Mouse (Mus musculus) forebrain, embryonic 12.5 days (tissue): ENCODE measurements at regions not wholly inside any gene's neighbourhood (a gene's known extent, or its start where the extent isn't known, plus 50 kb on each side); places are given as distances from the start of the nearest gene placed in this dataset.

Source experiments
- ATAC-seq: fragments of 200-750 bp; cut with Nextera tagmentation; 2 replicates; pipeline ENCODE4 v1.8.0; 2017; ENCODE audit warnings: moderate TSS enrichment; ENCODE audit not compliant: low FRiP score
- H3K27ac ChIP-seq: fragments of 300-500 bp; sonication (generic); 2 replicates; pipeline ENCODE4 v1.5.1; 2016; ENCODE audit warnings: mild to moderate bottlenecking
- H3K27me3 ChIP-seq: fragments of 300-500 bp; sonication (generic); 2 replicates; pipeline ENCODE4 v1.6.1; 2016; ENCODE audit warnings: mild to moderate bottlenecking
- H3K36me3 ChIP-seq: fragments of 300-500 bp; sonication (generic); replicated peaks from 2 replicates; pipeline ENCODE4 v1.6.1; 2016; ENCODE audit warnings: mild to moderate bottlenecking
- H3K4me1 ChIP-seq: fragments of 300-500 bp; sonication (generic); 2 replicates; pipeline ENCODE4 v1.6.1; 2016
- H3K4me2 ChIP-seq: fragments of 300-500 bp; sonication (generic); 2 replicates; pipeline ENCODE4 v1.6.1; 2016; ENCODE audit warnings: mild to moderate bottlenecking, moderate library complexity
- H3K4me3 ChIP-seq: fragments of 300-500 bp; sonication (generic); replicated peaks from 2 replicates; pipeline ENCODE4 v1.5.1; 2016; ENCODE audit warnings: mild to moderate bottlenecking
- H3K9ac ChIP-seq: fragments of 300-500 bp; sonication (generic); 2 replicates; pipeline ENCODE4 v1.6.1; 2016; ENCODE audit warnings: mild to moderate bottlenecking
- H3K9me3 ChIP-seq: fragments of 300-500 bp; sonication (generic); 2 replicates; pipeline ENCODE4 v1.6.1; 2016
- WGBS: fragments of 180-500 bp; shearing (Covaris S2); methylation state at CpG from one replicate; pipeline ENCODE4 v1.1.7; 2016; 5-methylcytosine and 5-hydroxymethylcytosine counted together

GRCm38 (mm10) chr14:76857196-76857773, 179.3 kb upstream of the Ccdc122 start:
- Histone ChIP-seq H3K4me2 (no peak overlapping the region), H3K9me3 (no peaks in the 10 kb centered on the region), H3K9ac (no peak overlapping the region), H3K36me3 (no peaks in the 10 kb centered on the region), H3K4me1 (no peaks in the 10 kb centered on the region), H3K27ac (no peak overlapping the region), H3K4me3 (no peak overlapping the region), H3K27me3 (no peaks in the 10 kb centered on the region)
- 71% methylated on average over 10 of the region's 10 CpGs for WGBS
- no peak for ATAC-seq

- H3K4me1 ChIP-seq = no peaks in the 10 kb centered on the region
- no peak for ATAC-seq
- 89% methylated on average over 8 of the region's 8 CpGs for WGBS
- H3K4me2 ChIP-seq = no peak overlapping the region
- H3K36me3 ChIP-seq = no peaks in the 10 kb centered on the region
- H3K9me3 ChIP-seq = no peaks in the 10 kb centered on the region
- no peaks in the 10 kb centered on the region for H3K27me3 ChIP-seq
- H3K4me3 ChIP-seq = no peak overlapping the region
- no peak overlapping the region for H3K9ac ChIP-seq
- no peak overlapping the region for H3K27ac ChIP-seq
Observed at GRCm38 (mm10) chr14:76856591-76856990, 180.0 kb upstream of the Ccdc122 start.

GRCm38 (mm10) chr14:76854965-76855364, 181.6 kb upstream of the Ccdc122 start:
- Histone ChIP-seq H3K9me3 (no peaks in the 10 kb centered on the region), H3K4me2 (no peak overlapping the region), H3K9ac (no peak overlapping the region), H3K4me1 (no peaks in the 10 kb centered on the region), H3K27me3 (no peaks in the 10 kb centered on the region), H3K27ac (no peak overlapping the region), H3K36me3 (no peaks in the 10 kb centered on the region), H3K4me3 (no peak overlapping the region)
- 69% methylated on average over 11 of the region's 11 CpGs for WGBS
- no peak for ATAC-seq

GRCm38 (mm10) chr14:76851473-76852214, 184.9 kb upstream of the Ccdc122 start:
- no peaks in the 10 kb centered on the region for H3K27me3 ChIP-seq
- H3K36me3 ChIP-seq = no peaks in the 10 kb centered on the region
- no peak overlapping the region for H3K27ac ChIP-seq
- no peak overlapping the region for H3K9ac ChIP-seq
- H3K9me3 ChIP-seq = no peaks in the 10 kb centered on the region
- no peak overlapping the region for H3K4me2 ChIP-seq
- no peak overlapping the region for H3K4me3 ChIP-seq
- no peak for ATAC-seq
- 84% methylated on average over 10 of the region's 10 CpGs for WGBS
- H3K4me1 ChIP-seq = no peaks in the 10 kb centered on the region

GRCm38 (mm10) chr14:76850641-76851040, 185.9 kb upstream of the Ccdc122 start:
- Histone ChIP-seq H3K36me3 (no peaks in the 10 kb centered on the region), H3K4me2 (no peak overlapping the region), H3K9ac (no peak overlapping the region), H3K4me3 (no peak overlapping the region), H3K4me1 (no peaks in the 10 kb centered on the region), H3K27ac (no peak overlapping the region), H3K9me3 (no peaks in the 10 kb centered on the region), H3K27me3 (no peaks in the 10 kb centered on the region)
- 88% methylated on average over 4 of the region's 4 CpGs for WGBS
- ATAC-seq = no peak

- Histone ChIP-seq H3K9me3 (no peaks in the 10 kb centered on the region), H3K4me1 (no peaks in the 10 kb centered on the region), H3K36me3 (no peaks in the 10 kb centered on the region), H3K9ac (no peak overlapping the region), H3K4me2 (no peak overlapping the region), H3K27me3 (no peaks in the 10 kb centered on the region), H3K27ac (no peak overlapping the region), H3K4me3 (no peak overlapping the region)
- WGBS = 45% methylated on average over 13 of the region's 13 CpGs
- ATAC-seq = no peak
Observed at GRCm38 (mm10) chr14:76850051-76850450, 186.5 kb upstream of the Ccdc122 start.

GRCm38 (mm10) chr14:76849636-76850035, 186.9 kb upstream of the Ccdc122 start:
- no peaks in the 10 kb centered on the region for H3K36me3 ChIP-seq
- no peak overlapping the region for H3K4me3 ChIP-seq
- no peaks in the 10 kb centered on the region for H3K4me1 ChIP-seq
- WGBS = 73% methylated on average over 6 of the region's 6 CpGs
- H3K27me3 ChIP-seq = no peaks in the 10 kb centered on the region
- H3K4me2 ChIP-seq = no peak overlapping the region
- ATAC-seq = no peak
- H3K27ac ChIP-seq = no peak overlapping the region
- no peak overlapping the region for H3K9ac ChIP-seq
- no peaks in the 10 kb centered on the region for H3K9me3 ChIP-seq

GRCm38 (mm10) chr14:76849071-76849470, 187.5 kb upstream of the Ccdc122 start:
- 65% methylated on average over 3 of the region's 3 CpGs for WGBS
- Histone ChIP-seq H3K27me3 (no peaks in the 10 kb centered on the region), H3K9me3 (no peaks in the 10 kb centered on the region), H3K36me3 (no peaks in the 10 kb centered on the region), H3K4me2 (no peak overlapping the region), H3K4me3 (no peak overlapping the region), H3K9ac (no peak overlapping the region), H3K27ac (no peak overlapping the region), H3K4me1 (no peaks in the 10 kb centered on the region)
- ATAC-seq = no peak

- no peak for ATAC-seq
- 71% methylated on average over 3 of the region's 3 CpGs for WGBS
- H3K9ac ChIP-seq = no peak overlapping the region
- no peaks in the 10 kb centered on the region for H3K36me3 ChIP-seq
- H3K9me3 ChIP-seq = no peaks in the 10 kb centered on the region
- H3K4me2 ChIP-seq = no peak overlapping the region
- no peaks in the 10 kb centered on the region for H3K4me1 ChIP-seq
- H3K27ac ChIP-seq = no peak overlapping the region
- H3K4me3 ChIP-seq = no peak overlapping the region
- H3K27me3 ChIP-seq = no peaks in the 10 kb centered on the region
Observed at GRCm38 (mm10) chr14:76845706-76846105, 190.9 kb upstream of the Ccdc122 start.

- Histone ChIP-seq H3K4me2 (no peak overlapping the region), H3K4me3 (no peak overlapping the region), H3K27me3 (no peaks in the 10 kb centered on the region), H3K27ac (no peak overlapping the region), H3K36me3 (no peaks in the 10 kb centered on the region), H3K9ac (no peak overlapping the region), H3K9me3 (no peaks in the 10 kb centered on the region), H3K4me1 (no peaks in the 10 kb centered on the region)
- ATAC-seq = no peak
- WGBS = 92% methylated on average over 1 of the region's 1 CpGs
Observed at GRCm38 (mm10) chr14:76844717-76845116, 191.9 kb upstream of the Ccdc122 start.

GRCm38 (mm10) chr14:76837583-76838220, 198.9 kb upstream of the Ccdc122 start:
- ATAC-seq = no peak
- Histone ChIP-seq H3K36me3 (no peaks in the 10 kb centered on the region), H3K4me3 (no peak overlapping the region), H3K4me2 (no peak overlapping the region), H3K4me1 (peaks cover 5% of the 10 kb centered on the region; the same call in 1 of the 2 replicates), H3K27ac (no peak overlapping the region), H3K9me3 (no peaks in the 10 kb centered on the region), H3K27me3 (no peaks in the 10 kb centered on the region), H3K9ac (no peak overlapping the region)
- 87% methylated on average over 5 of the region's 5 CpGs for WGBS

- H3K9me3 ChIP-seq = no peaks in the 10 kb centered on the region
- no peak for ATAC-seq
- H3K36me3 ChIP-seq = no peaks in the 10 kb centered on the region
- WGBS = 47% methylated on average over 10 of the region's 10 CpGs
- H3K27me3 ChIP-seq = no peaks in the 10 kb centered on the region
- H3K4me1 ChIP-seq = peaks cover 5% of the 10 kb centered on the region; the same call in 1 of the 2 replicates
- no peak overlapping the region for H3K4me3 ChIP-seq
- H3K9ac ChIP-seq = no peak overlapping the region
- no peak overlapping the region for H3K4me2 ChIP-seq
- no peak overlapping the region for H3K27ac ChIP-seq
Observed at GRCm38 (mm10) chr14:76836926-76837516, 199.6 kb upstream of the Ccdc122 start.
